Mouse (Mus musculus) kidney, embryonic 15.5 days (tissue): ENCODE data around the gene Gadd45gip1. TPM values are rescaled to one million over a fixed set of nuclear protein-coding genes. Genes with fewer than 3 reads are reported as not detected.

Experiments
- ATAC-seq: fragments of 200-750 bp; cut with Nextera tagmentation; replicated peaks from 2 replicates; pipeline ENCODE4 v1.8.0; 2017; ENCODE audit warnings: moderate TSS enrichment; ENCODE audit not compliant: low FRiP score
- H3K27ac ChIP-seq: fragments of 300-500 bp; sonication (generic); 2 replicates; pipeline ENCODE4 v1.5.1; 2015; ENCODE audit warnings: mild to moderate bottlenecking, inconsistent platforms
- H3K27me3 ChIP-seq: fragments of 300-500 bp; sonication (generic); 2 replicates; pipeline ENCODE4 v1.6.1; 2015; ENCODE audit warnings: inconsistent platforms
- H3K36me3 ChIP-seq: fragments of 300-500 bp; sonication (generic); 2 replicates; pipeline ENCODE4 v1.6.1; 2015; ENCODE audit warnings: inconsistent platforms
- H3K4me1 ChIP-seq: fragments of 300-500 bp; sonication (generic); 2 replicates; pipeline ENCODE4 v1.6.1; 2015; ENCODE audit warnings: inconsistent platforms
- H3K4me2 ChIP-seq: fragments of 300-500 bp; sonication (generic); 2 replicates; pipeline ENCODE4 v1.6.1; 2015; ENCODE audit warnings: moderate library complexity, mild to moderate bottlenecking, inconsistent platforms
- H3K4me3 ChIP-seq: fragments of 300-500 bp; sonication (generic); replicated peaks from 2 replicates; pipeline ENCODE4 v1.5.1; 2015; ENCODE audit warnings: mild to moderate bottlenecking, inconsistent platforms
- H3K9ac ChIP-seq: fragments of 300-500 bp; sonication (generic); 2 replicates; pipeline ENCODE4 v1.6.1; 2015; ENCODE audit warnings: mild to moderate bottlenecking, inconsistent platforms
- H3K9me3 ChIP-seq: fragments of 300-500 bp; sonication (generic); replicated peaks from 2 replicates; pipeline ENCODE4 v1.6.1; 2016; ENCODE audit warnings: inconsistent platforms
- WGBS: fragments of 180-500 bp; shearing (Covaris S2); methylation state at CpG from one replicate; pipeline ENCODE4 v1.1.7; 2015; ENCODE audit warnings: mixed read lengths; 5-methylcytosine and 5-hydroxymethylcytosine counted together
- polyA plus RNA-seq: library from polyadenylated mRNA; unstranded; fragments of >200 nt; fragmentation: Nextera tagmentation; extraction: Ambion mirVana; gene quantifications from 2 replicates; pipeline ENCODE4 v1.2.1, GENCODE M21; 2015

Gadd45gip1 gene
- polyA plus RNA-seq, 1 experiment from 2014 or later, result 52.6 TPM

GRCm38 (mm10) chr8:84837149-84837911 lies 6.0 kb downstream of the Gadd45gip1 start:
- Histone ChIP-seq H3K27me3 (no peaks in the 10 kb centered on the region), H3K9ac (no peak overlapping the region), H3K36me3 (peaks cover 70% of the 10 kb centered on the region), H3K4me3 (no peak overlapping the region), H3K9me3 (no peaks in the 10 kb centered on the region), H3K27ac (peak overlapping the region; percentile 68), H3K4me2 (no peak overlapping the region), H3K4me1 (peaks cover 62% of the 10 kb centered on the region)
- ATAC-seq, result peak; percentile 16; the same call in 1 of the 2 replicates
- WGBS, result 32% methylated on average over 8 of the region's 8 CpGs

GRCm38 (mm10) chr8:84837912-84838470 lies 6.7 kb downstream of the Gadd45gip1 start:
- H3K36me3 ChIP-seq, result peaks cover 77% of the 10 kb centered on the region
- peak overlapping the region; percentile 68 for H3K27ac ChIP-seq
- WGBS, result 59% methylated on average over 15 of the region's 15 CpGs

GRCm38 (mm10) chr8:84838513-84838912 lies 7.2 kb downstream of the Gadd45gip1 start:
- 86% methylated on average over 5 of the region's 5 CpGs for WGBS
- peaks cover 81% of the 10 kb centered on the region for H3K36me3 ChIP-seq
- no peaks in the 10 kb centered on the region for H3K9me3 ChIP-seq
- H3K27ac ChIP-seq, result no peak overlapping the region
- peaks cover 65% of the 10 kb centered on the region for H3K4me1 ChIP-seq
- H3K4me3 ChIP-seq, result no peak overlapping the region
- H3K4me2 ChIP-seq, result no peak overlapping the region
- H3K27me3 ChIP-seq, result no peaks in the 10 kb centered on the region
- no peak overlapping the region for H3K9ac ChIP-seq
- peak; percentile 33; the same call in 1 of the 2 replicates for ATAC-seq

More at GRCm38 (mm10) chr8:84837912-84838470, 6.7 kb downstream of the Gadd45gip1 start:
- Histone ChIP-seq H3K27me3 (no peaks in the 10 kb centered on the region), H3K4me2 (no peak overlapping the region), H3K4me3 (no peak overlapping the region), H3K4me1 (peaks cover 65% of the 10 kb centered on the region), H3K9me3 (no peaks in the 10 kb centered on the region), H3K9ac (no peak overlapping the region)
- ATAC-seq, result no peak

GRCm38 (mm10) chr8:84839411-84839810 lies 8.1 kb downstream of the Gadd45gip1 start:
- WGBS, result 90% methylated on average over 2 of the region's 2 CpGs
- Histone ChIP-seq H3K27ac (no peak overlapping the region), H3K27me3 (no peaks in the 10 kb centered on the region), H3K4me3 (peak overlapping the region; percentile 84), H3K9ac (peak overlapping the region; percentile 92; the same call in 1 of the 2 replicates), H3K36me3 (peaks cover 81% of the 10 kb centered on the region), H3K4me2 (peak overlapping the region; percentile 71), H3K4me1 (peaks cover 67% of the 10 kb centered on the region), H3K9me3 (no peaks in the 10 kb centered on the region)
- no peak for ATAC-seq

- Histone ChIP-seq H3K4me3 (peak overlapping the region; percentile 84), H3K36me3 (peaks cover 81% of the 10 kb centered on the region), H3K9me3 (no peaks in the 10 kb centered on the region), H3K27ac (peak overlapping the region; percentile 92), H3K4me2 (peak overlapping the region; percentile 71), H3K4me1 (peaks cover 67% of the 10 kb centered on the region), H3K27me3 (no peaks in the 10 kb centered on the region), H3K9ac (peak overlapping the region; percentile 92)
- no peak for ATAC-seq
- 1% methylated on average over 7 of the region's 7 CpGs for WGBS
Observed at GRCm38 (mm10) chr8:84839875-84840247, 8.5 kb downstream of the Gadd45gip1 start.

GRCm38 (mm10) chr8:84840248-84840999 lies 9.1 kb downstream of the Gadd45gip1 start, which contains the start of gene Rad23a:
Rad23a (minus strand) TSS chr8:84840665.
- Histone ChIP-seq H3K36me3 (peaks cover 81% of the 10 kb centered on the region), H3K27me3 (no peaks in the 10 kb centered on the region), H3K4me1 (peaks cover 69% of the 10 kb centered on the region), H3K9ac (peak within 1 kb of the TSS; percentile 92), H3K9me3 (no peaks in the 10 kb centered on the region), H3K27ac (peak within 1 kb of the TSS; percentile 92), H3K4me2 (peak within 1 kb of the TSS; percentile 71), H3K4me3 (peak within 1 kb of the TSS; percentile 84)
- peak; percentile 93 for ATAC-seq
- under 1% methylated on average over 55 of the region's 55 CpGs for WGBS

- peaks cover 71% of the 10 kb centered on the region for H3K36me3 ChIP-seq
- H3K27me3 ChIP-seq, result no peaks in the 10 kb centered on the region
- H3K4me3 ChIP-seq, result no peak overlapping the region
- H3K9ac ChIP-seq, result no peak overlapping the region
- ATAC-seq, result no peak
- H3K27ac ChIP-seq, result peak overlapping the region; percentile 35; the same call in 1 of the 2 replicates
- peaks cover 61% of the 10 kb centered on the region for H3K4me1 ChIP-seq
- H3K9me3 ChIP-seq, result no peaks in the 10 kb centered on the region
- 0 out of 2 replicates have a peak overlapping the region, but pooled peaks have one; percentile 71 for H3K4me2 ChIP-seq
- 80% methylated on average over 1 of the region's 1 CpGs for WGBS
Observed at GRCm38 (mm10) chr8:84841514-84841913, 10.2 kb downstream of the Gadd45gip1 start.

GRCm38 (mm10) chr8:84844397-84845070 lies 13.2 kb downstream of the Gadd45gip1 start:
- Histone ChIP-seq H3K36me3 (peaks cover 45% of the 10 kb centered on the region), H3K9ac (peak overlapping the region; percentile 94), H3K27ac (no peak overlapping the region), H3K4me3 (peak overlapping the region; percentile 92), H3K4me1 (peaks cover 45% of the 10 kb centered on the region), H3K27me3 (no peaks in the 10 kb centered on the region), H3K9me3 (no peaks in the 10 kb centered on the region), H3K4me2 (peak overlapping the region; percentile 74)
- WGBS, result 75% methylated on average over 9 of the region's 9 CpGs
- ATAC-seq, result no peak

- Histone ChIP-seq H3K4me1 (peaks cover 42% of the 10 kb centered on the region), H3K9ac (peak overlapping the region; percentile 94), H3K27ac (peak overlapping the region; percentile 87), H3K36me3 (peaks cover 45% of the 10 kb centered on the region), H3K9me3 (no peaks in the 10 kb centered on the region), H3K4me3 (peak overlapping the region; percentile 92), H3K4me2 (peak overlapping the region; percentile 74), H3K27me3 (no peaks in the 10 kb centered on the region)
- no peak for ATAC-seq
- 12% methylated on average over 12 of the region's 12 CpGs for WGBS
Observed at GRCm38 (mm10) chr8:84845355-84846093, 14.2 kb downstream of the Gadd45gip1 start.

- H3K4me3 ChIP-seq, result peak overlapping the region; percentile 92
- peaks cover 42% of the 10 kb centered on the region for H3K4me1 ChIP-seq
- H3K27me3 ChIP-seq, result no peaks in the 10 kb centered on the region
- peaks cover 43% of the 10 kb centered on the region for H3K36me3 ChIP-seq
- WGBS, result under 1% methylated on average over 30 of the region's 30 CpGs
- H3K4me2 ChIP-seq, result peak overlapping the region; percentile 74
- H3K27ac ChIP-seq, result peak overlapping the region; percentile 87
- no peak; the same call in 1 of the 2 replicates for ATAC-seq
- H3K9ac ChIP-seq, result peak overlapping the region; percentile 94
- no peaks in the 10 kb centered on the region for H3K9me3 ChIP-seq
Observed at GRCm38 (mm10) chr8:84846094-84846721, 14.9 kb downstream of the Gadd45gip1 start.
